Mouse (Mus musculus) megakaryocyte progenitor cell, adult 5-6 weeks (primary cell): ENCODE measurements around the gene Midn. TPM values are rescaled to one million over a fixed set of nuclear protein-coding genes. Genes with fewer than 3 reads are reported as not detected.
"Not testable (repeated sequence)": the region's sequence is repeated elsewhere in the genome, so short reads cannot be mapped to it uniquely, and the experiment has no call there.

Experiments
- ATAC-seq: replicated peaks from 2 replicates; pipeline ENCODE4 v1.8.0; 2016; ENCODE audit warnings: mild to moderate bottlenecking, moderate TSS enrichment, inconsistent platforms; ENCODE audit not compliant: poor library complexity
- total RNA-seq, 2 experiments: library from RNA; stranded (forward) in 1 of 2; stranded (reverse) in 1 of 2; fragments of 157-497, 149-512 nt in 1 of 2; fragments of 200-1000 nt in 1 of 2; gene quantifications; 2 replicates each; pipeline versions ENCODE4 v1.2.3 to v1.2.4; 2015 to 2017

The Midn gene
- total RNA-seq, 2 experiments from 2014 or later = 12.7 to 21.4 TPM

- no peak for ATAC-seq
Observed at GRCm38 (mm10) chr10:80156752-80157053, 8.6 kb downstream of the Midn start.

- no peak for ATAC-seq
Observed at GRCm38 (mm10) chr10:80157141-80157929, 9.3 kb downstream of the Midn start.

- ATAC-seq = peak; percentile 21
Observed at GRCm38 (mm10) chr10:80158307-80158986, 10.4 kb downstream of the Midn start.

GRCm38 (mm10) chr10:80159021-80159560 is 11.0 kb downstream of the Midn start:
- ATAC-seq = peak; percentile 2

- ATAC-seq = peak; percentile 84
Observed at GRCm38 (mm10) chr10:80159561-80160454, 11.7 kb downstream of the Midn start.

- no peak; the same call in 1 of the 2 replicates for ATAC-seq
Observed at GRCm38 (mm10) chr10:80160455-80161371, 12.6 kb downstream of the Midn start.

GRCm38 (mm10) chr10:80161522-80162242 is 13.6 kb downstream of the Midn start:
- no peak for ATAC-seq

- ATAC-seq = no peak
Observed at GRCm38 (mm10) chr10:80162243-80162608, 14.2 kb downstream of the Midn start.

- no peak for ATAC-seq
Observed at GRCm38 (mm10) chr10:80162716-80163299, 14.7 kb downstream of the Midn start.

- no peak for ATAC-seq
Observed at GRCm38 (mm10) chr10:80163721-80164120, 15.6 kb downstream of the Midn start.

GRCm38 (mm10) chr10:80164161-80164997 is 16.3 kb downstream of the Midn start:
- no peak for ATAC-seq

GRCm38 (mm10) chr10:80164998-80165344 is 16.9 kb downstream of the Midn start:
- peak; percentile 60 for ATAC-seq

GRCm38 (mm10) chr10:80165392-80166128 is 17.5 kb downstream of the Midn start, which contains the start of gene Cirbp:
Cirbp (plus strand) TSS chr10:80165985.
- no peak for ATAC-seq

GRCm38 (mm10) chr10:80166136-80166535 is 18.1 kb downstream of the Midn start:
- not testable (repeated sequence) for ATAC-seq

- ATAC-seq = peak; percentile 75
Observed at GRCm38 (mm10) chr10:80167460-80168037, 19.5 kb downstream of the Midn start.

- peak; percentile 32 for ATAC-seq
Observed at GRCm38 (mm10) chr10:80168038-80168661, 20.1 kb downstream of the Midn start.

GRCm38 (mm10) chr10:80169070-80169469 is 21.0 kb downstream of the Midn start:
- no peak for ATAC-seq
